Mouse (Mus musculus): ENCODE results near the gene Adra1b.

Gene Adra1b

DNA sequence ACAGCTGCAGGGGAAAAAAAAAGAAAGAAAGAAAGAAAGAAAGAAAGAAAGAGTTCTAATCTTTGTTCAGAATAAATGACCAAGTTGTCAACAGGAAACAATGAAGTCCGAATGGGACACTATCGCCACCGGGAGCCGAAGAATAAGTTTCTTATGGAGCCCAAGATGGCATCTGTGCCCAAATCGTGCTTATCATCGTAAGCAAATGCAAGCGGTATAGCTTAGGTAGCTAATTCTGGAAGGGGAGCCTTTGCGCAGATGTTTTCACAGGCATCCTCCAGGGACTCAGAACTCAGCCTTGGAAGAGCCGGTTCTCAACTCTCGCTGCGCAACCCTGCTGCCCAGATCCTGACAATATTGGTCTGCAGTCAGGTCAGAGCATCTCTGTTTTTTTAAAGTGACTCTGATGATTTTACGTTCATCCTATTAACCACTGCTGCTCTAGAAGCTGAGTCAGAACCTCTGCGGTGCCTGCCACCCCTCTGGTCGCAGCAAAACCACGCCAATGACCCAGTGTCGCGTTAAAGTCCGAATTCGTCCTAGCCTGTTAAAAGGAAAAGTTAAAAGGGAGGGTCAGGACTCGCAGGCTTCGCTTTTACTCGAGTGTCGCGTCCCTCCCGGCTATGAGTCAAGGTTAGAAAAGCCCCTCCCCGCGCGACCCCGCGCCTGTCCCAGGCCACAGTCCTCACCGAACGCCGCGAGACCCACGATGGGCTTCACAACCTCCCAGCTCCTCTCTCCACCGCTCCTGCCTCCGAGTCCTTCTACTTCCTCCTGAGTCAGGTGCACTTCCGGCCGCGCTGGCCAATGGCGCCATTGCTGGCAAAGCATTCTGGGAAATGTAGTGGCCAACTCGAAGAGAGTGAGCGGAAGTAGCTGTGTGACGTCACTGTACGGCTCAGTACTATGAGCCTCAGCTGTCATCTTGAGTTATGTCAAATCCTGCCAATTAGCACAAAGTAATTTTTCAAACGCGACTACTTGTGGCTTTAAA is 153.5 kb downstream of the Adra1b start, which contains the start of gene Ttc1:
TSS of gene Ttc1 (minus strand) at position 776 of the 994 bp plus-strand sequence.
- peak; percentile 96 for DNase-seq (ENCODE audit: extremely low read depth, low read depth)

DNA sequence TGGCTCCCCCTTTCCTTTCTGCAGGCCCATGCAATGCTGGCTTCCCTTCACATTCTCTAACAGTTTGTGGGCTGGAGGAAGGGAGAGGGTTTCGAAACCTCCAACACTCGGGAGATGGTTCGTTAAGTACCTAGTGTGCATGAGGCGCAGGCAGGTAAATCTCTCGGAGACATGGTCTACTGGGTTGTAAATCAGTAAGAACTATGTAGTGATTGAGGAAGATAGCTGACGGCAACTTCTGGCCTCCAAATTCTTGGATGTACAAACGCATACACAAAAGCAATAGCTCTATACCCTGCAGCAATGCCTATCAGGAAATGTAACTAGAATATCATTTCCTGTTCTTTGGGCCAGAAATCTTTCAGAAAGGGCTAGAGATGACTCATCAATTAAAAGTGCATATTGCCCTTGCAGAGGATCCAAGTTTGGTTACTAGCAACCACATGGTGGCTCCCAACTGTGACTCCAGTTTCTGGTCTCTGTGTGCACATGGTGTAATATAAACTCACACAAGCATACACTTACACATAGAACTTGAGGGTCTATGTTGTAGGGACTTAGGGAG is 172.2 kb downstream of the Adra1b start:
- peak; percentile 32 for DNase-seq (ENCODE audit: extremely low read depth, low read depth)

DNA sequence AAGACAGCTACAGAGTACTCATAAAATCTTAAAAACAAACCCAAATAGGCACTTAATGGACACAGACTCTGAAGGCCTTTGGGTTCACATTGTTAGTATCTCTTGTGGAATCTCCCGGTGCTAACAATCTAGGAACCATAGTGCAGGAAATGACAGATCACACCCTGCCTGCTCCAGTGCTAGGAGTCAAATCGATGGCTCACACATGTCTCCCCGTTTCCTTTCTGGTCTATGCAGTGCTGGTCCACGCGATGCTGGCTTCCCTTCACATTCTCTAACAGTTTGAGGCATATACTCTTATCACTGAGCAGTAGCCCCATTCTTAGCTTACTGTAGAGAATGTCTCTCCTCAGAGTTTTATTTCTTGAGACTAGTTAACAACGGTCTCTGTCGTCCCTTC is 173.2 kb downstream of the Adra1b start:
- peak; percentile 62 for DNase-seq (ENCODE audit: extremely low read depth, low read depth)
